Mouse (Mus musculus): ENCODE data around the gene Zfp648.

Zfp648 gene

DNA sequence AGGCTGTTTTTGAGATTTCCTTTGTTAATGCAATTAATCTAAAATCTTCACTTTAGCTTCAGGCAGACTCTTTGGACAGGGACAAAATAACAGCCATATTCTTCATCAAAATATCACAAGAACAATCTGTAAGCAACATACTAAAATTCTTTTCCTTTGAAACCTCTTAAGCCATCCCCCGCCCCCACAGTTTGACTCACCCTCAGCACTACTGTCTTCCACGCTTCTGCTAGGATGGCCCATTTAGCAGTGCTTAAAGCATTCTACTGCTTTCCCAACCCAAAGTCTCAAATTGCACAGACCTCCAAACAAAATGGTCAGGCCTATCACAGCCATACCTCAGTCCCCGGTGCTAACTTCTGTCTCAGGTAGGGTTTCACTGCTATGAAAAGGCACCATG lies 19.6 kb downstream of the Zfp648 start:
- CTCF ChIA-PET = no interaction called here

DNA sequence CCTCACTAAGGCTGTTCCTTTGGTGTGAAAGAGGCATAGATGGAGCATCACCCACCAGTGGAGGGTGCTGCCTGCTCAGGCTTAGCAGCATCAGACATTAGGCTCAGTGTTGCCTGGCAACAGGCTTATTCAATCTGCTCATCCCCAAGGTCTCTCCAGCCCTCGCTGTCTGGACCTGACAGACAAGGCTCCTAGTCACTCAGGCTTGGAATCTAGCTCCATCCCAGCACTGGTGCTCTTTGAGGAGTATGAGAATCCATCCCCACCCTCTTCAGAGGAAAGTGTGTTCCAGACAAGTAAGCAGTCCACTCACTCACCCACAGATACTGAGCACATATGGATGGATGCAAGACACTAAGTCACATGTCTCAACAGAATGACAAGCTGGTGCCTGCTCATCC lies 22.8 kb downstream of the Zfp648 start:
- CTCF ChIA-PET = no interaction called here

DNA sequence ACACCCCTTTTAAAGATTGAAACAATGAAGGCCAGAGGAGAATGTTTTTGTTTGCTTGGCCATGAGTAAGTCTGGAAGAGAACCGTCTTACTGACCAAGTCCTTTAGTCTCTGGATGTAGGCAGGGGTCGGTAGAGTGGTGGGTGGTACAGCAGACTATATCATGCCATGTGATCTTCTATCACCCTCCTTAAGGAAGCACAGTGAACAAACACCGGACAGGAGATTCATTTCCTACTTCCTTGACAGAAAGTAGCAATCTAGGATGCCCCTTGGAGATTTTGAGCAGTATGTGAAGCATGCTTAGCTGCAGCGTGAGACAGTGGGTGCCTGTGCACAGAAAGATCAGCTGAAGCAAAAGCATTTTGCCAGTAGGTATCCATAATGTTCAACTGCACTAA lies 31.6 kb downstream of the Zfp648 start:
- CTCF ChIA-PET = no interaction called here

DNA sequence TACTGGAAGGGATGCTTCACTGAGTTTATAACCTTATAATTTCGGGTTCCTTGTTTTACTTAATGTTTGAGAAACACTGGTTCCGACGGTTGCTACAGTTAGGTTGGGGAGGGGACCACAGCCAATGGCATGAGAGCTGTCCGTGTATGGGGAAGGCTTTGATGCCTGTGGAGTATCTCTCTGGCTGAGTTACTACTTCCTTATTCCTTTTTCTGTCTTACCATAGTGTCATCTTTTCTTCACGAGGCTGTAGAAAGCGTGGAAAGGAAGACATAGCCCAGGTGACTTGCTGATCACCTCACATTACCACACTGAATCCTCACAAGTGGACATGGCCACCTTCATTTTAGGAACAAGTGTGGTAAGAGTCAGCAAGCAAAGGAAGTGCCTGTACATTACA lies 32.0 kb downstream of the Zfp648 start:
- CTCF ChIA-PET = no interaction called here

DNA sequence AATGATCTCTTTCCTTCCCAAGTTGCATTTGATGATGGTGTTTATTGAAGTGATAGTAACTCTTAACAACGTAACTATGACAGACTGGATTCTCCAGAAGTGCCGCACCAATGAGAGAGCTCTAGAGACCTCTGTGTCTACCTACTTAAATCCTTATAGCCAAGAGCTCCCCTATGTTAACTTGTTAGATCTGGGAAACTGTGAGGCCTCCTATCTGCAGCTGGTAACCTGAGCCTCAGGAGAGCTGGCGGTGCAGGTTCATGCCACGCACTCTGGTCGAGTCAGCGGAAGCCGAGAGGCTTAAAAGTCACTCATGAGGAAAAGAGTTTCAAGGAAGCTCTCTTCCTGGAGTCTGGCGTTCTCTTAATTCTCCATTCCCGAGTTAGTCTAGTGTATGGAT lies 33.8 kb downstream of the Zfp648 start:
- CTCF ChIA-PET = no interaction called here

DNA sequence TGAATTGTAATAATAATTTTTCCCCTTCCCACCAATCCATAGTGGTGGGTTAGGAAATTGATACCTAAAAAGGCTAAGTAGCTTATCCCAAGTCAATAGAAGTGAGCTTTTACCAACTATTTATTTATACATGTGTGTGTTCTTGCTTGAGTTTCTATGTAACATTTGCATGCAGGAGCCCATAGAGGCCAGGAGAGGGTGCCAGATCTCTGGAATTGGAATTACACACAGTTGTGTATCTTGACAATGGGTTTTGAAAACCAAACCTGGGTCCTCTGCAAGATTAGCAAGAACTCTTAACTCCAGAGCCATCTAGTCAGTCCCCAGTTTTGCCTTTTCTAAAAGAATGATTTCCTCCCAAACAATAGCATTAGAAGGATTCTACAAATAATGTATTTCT lies 37.9 kb downstream of the Zfp648 start:
- CTCF ChIA-PET = no interaction called here

DNA sequence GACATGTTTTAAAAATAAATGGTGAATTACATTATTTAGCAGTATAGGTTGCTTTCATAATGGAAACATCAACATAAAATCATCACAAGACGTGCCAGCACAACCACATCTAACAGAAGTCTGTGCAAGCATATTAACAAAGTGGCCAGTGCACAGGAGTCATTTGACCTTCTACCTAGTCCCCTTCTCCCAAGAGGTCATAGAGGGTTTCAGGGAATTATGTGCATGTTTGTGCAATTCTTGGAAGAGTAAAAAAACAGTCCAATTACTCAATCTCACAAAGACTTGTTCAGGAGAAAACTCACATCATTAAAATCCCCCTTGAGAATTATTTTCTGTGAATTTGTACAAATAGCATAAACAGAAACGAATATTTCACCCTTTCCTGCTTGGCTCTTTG lies 50.2 kb downstream of the Zfp648 start:
- CTCF ChIA-PET = no interaction called here

DNA sequence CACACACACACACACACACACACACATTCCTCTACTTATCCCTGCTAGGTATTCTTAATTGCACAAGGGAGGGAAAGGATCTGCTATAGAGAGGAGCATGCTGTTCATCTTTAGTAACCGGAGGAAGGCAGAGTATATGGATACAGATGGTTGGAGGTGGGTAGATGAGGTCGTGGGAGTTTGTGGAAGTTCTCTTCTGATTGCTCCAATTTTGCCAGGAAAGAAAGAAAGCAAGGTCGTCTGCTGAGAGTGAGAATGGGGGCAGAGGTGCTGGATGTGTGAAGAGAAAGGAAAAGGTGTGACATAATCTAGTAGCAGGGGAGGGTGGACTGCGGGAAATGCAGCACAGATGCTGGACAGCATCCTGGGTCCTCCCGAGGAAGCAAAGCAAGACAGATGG lies 51.8 kb downstream of the Zfp648 start:
- CTCF ChIA-PET = no interaction called here
